Mouse (Mus musculus): ENCODE results near the gene Cbl.
A peak's percentile ranks its signal among the peaks of the same experiment; 100 is the strongest.

Cbl gene

GRCm38 (mm10) chr9:44225993-44226392 lies 7.9 kb downstream of the Cbl start:
- peak; percentile 37 for DNase-seq (ENCODE audit: low read depth, low spot score)
- Histone ChIP-seq H3K27me3 (ENCODE audit: control insufficient read depth, insufficient read depth, low read length, poor library complexity, severe bottlenecking) (no peaks in the 10 kb centered on the region), H3K36me3 (ENCODE audit: control insufficient read depth, insufficient read depth, low read length, poor library complexity, severe bottlenecking) (no peaks in the 10 kb centered on the region)

GRCm38 (mm10) chr9:44213538-44213937 lies 20.3 kb downstream of the Cbl start:
- Histone ChIP-seq H3K36me3 (ENCODE audit: control insufficient read depth, insufficient read depth, low read length, poor library complexity, severe bottlenecking) (peaks cover 2% of the 10 kb centered on the region; the same call in 1 of the 2 replicates), H3K27me3 (ENCODE audit: control insufficient read depth, insufficient read depth, low read length, poor library complexity, severe bottlenecking) (no peaks in the 10 kb centered on the region)
- DNase-seq (ENCODE audit: low read depth, low spot score) = peak; percentile 73

- DNase-seq (ENCODE audit: low read depth, low spot score) = no peak
- peaks cover 2% of the 10 kb centered on the region; the same call in 1 of the 2 replicates for H3K36me3 ChIP-seq (ENCODE audit: control insufficient read depth, insufficient read depth, low read length, poor library complexity, severe bottlenecking)
- no peaks in the 10 kb centered on the region for H3K27me3 ChIP-seq (ENCODE audit: control insufficient read depth, insufficient read depth, low read length, poor library complexity, severe bottlenecking)
These were observed 21.4 kb downstream of the Cbl start for GRCm38 (mm10) chr9:44212406-44212805.

- no peak for DNase-seq (ENCODE audit: low read depth, low spot score)
- Histone ChIP-seq H3K27me3 (ENCODE audit: control insufficient read depth, insufficient read depth, low read length, poor library complexity, severe bottlenecking) (no peaks in the 10 kb centered on the region), H3K36me3 (ENCODE audit: control insufficient read depth, insufficient read depth, low read length, poor library complexity, severe bottlenecking) (peaks cover 2% of the 10 kb centered on the region; the same call in 1 of the 2 replicates)
These were observed 24.4 kb downstream of the Cbl start for GRCm38 (mm10) chr9:44209416-44209815.

- Histone ChIP-seq H3K36me3 (ENCODE audit: control insufficient read depth, insufficient read depth, low read length, poor library complexity, severe bottlenecking) (peaks cover 2% of the 10 kb centered on the region; the same call in 1 of the 2 replicates), H3K27me3 (ENCODE audit: control insufficient read depth, insufficient read depth, low read length, poor library complexity, severe bottlenecking) (no peaks in the 10 kb centered on the region)
- DNase-seq (ENCODE audit: low read depth, low spot score) = no peak
These were observed 26.0 kb downstream of the Cbl start for GRCm38 (mm10) chr9:44207840-44208239.

- Histone ChIP-seq H3K27me3 (ENCODE audit: control insufficient read depth, insufficient read depth, low read length, poor library complexity, severe bottlenecking) (no peaks in the 10 kb centered on the region), H3K36me3 (ENCODE audit: control insufficient read depth, insufficient read depth, low read length, poor library complexity, severe bottlenecking) (0 out of 2 replicates have a peak, but pooled peaks cover 2% of the 10 kb centered on the region)
- DNase-seq (ENCODE audit: low read depth, low spot score) = no peak
These were observed 33.4 kb downstream of the Cbl start for GRCm38 (mm10) chr9:44200458-44200857.

- 0 out of 2 replicates have a peak, but pooled peaks cover 2% of the 10 kb centered on the region for H3K36me3 ChIP-seq (ENCODE audit: control insufficient read depth, insufficient read depth, low read length, poor library complexity, severe bottlenecking)
- no peak for DNase-seq (ENCODE audit: low read depth, low spot score)
- H3K27me3 ChIP-seq (ENCODE audit: control insufficient read depth, insufficient read depth, low read length, poor library complexity, severe bottlenecking) = no peaks in the 10 kb centered on the region
These were observed 34.3 kb downstream of the Cbl start for GRCm38 (mm10) chr9:44199580-44199979.

GRCm38 (mm10) chr9:44199166-44199565 lies 34.7 kb downstream of the Cbl start:
- no peak for DNase-seq (ENCODE audit: low read depth, low spot score)
- H3K27me3 ChIP-seq (ENCODE audit: control insufficient read depth, insufficient read depth, low read length, poor library complexity, severe bottlenecking) = no peaks in the 10 kb centered on the region

GRCm38 (mm10) chr9:44196354-44196753 lies 37.5 kb downstream of the Cbl start:
- no peaks in the 10 kb centered on the region for H3K27me3 ChIP-seq (ENCODE audit: control insufficient read depth, insufficient read depth, low read length, poor library complexity, severe bottlenecking)
- peak; percentile 55 for DNase-seq (ENCODE audit: low read depth, low spot score)
- H3K36me3 ChIP-seq (ENCODE audit: control insufficient read depth, insufficient read depth, low read length, poor library complexity, severe bottlenecking) = 0 out of 2 replicates have a peak, but pooled peaks cover 2% of the 10 kb centered on the region

More at GRCm38 (mm10) chr9:44199166-44199565, 34.7 kb downstream of the Cbl start:
- H3K36me3 ChIP-seq (ENCODE audit: control insufficient read depth, insufficient read depth, low read length, poor library complexity, severe bottlenecking) = 0 out of 2 replicates have a peak, but pooled peaks cover 2% of the 10 kb centered on the region

GRCm38 (mm10) chr9:44194000-44194399 lies 39.8 kb downstream of the Cbl start:
- H3K27me3 ChIP-seq (ENCODE audit: control insufficient read depth, insufficient read depth, low read length, poor library complexity, severe bottlenecking) = no peaks in the 10 kb centered on the region
- DNase-seq (ENCODE audit: low read depth, low spot score) = no peak
- H3K36me3 ChIP-seq (ENCODE audit: control insufficient read depth, insufficient read depth, low read length, poor library complexity, severe bottlenecking) = no peaks in the 10 kb centered on the region

- DNase-seq (ENCODE audit: low read depth, low spot score) = no peak
- H3K27me3 ChIP-seq (ENCODE audit: control insufficient read depth, insufficient read depth, low read length, poor library complexity, severe bottlenecking) = no peaks in the 10 kb centered on the region
These were observed 41.1 kb downstream of the Cbl start for GRCm38 (mm10) chr9:44192794-44193193.

GRCm38 (mm10) chr9:44192312-44192711 lies 41.5 kb downstream of the Cbl start:
- DNase-seq (ENCODE audit: low read depth, low spot score) = no peak
- H3K36me3 ChIP-seq (ENCODE audit: control insufficient read depth, insufficient read depth, low read length, poor library complexity, severe bottlenecking) = no peaks in the 10 kb centered on the region
- H3K27me3 ChIP-seq (ENCODE audit: control insufficient read depth, insufficient read depth, low read length, poor library complexity, severe bottlenecking) = no peaks in the 10 kb centered on the region

More at GRCm38 (mm10) chr9:44192794-44193193, 41.1 kb downstream of the Cbl start:
- H3K36me3 ChIP-seq (ENCODE audit: control insufficient read depth, insufficient read depth, low read length, poor library complexity, severe bottlenecking) = no peaks in the 10 kb centered on the region

- Histone ChIP-seq H3K36me3 (ENCODE audit: control insufficient read depth, insufficient read depth, low read length, poor library complexity, severe bottlenecking) (no peaks in the 10 kb centered on the region), H3K27me3 (ENCODE audit: control insufficient read depth, insufficient read depth, low read length, poor library complexity, severe bottlenecking) (no peaks in the 10 kb centered on the region)
- no peak for DNase-seq (ENCODE audit: low read depth, low spot score)
These were observed 42.7 kb downstream of the Cbl start for GRCm38 (mm10) chr9:44191166-44191565.

GRCm38 (mm10) chr9:44188223-44188622 lies 45.6 kb downstream of the Cbl start:
- Histone ChIP-seq H3K27me3 (ENCODE audit: control insufficient read depth, insufficient read depth, low read length, poor library complexity, severe bottlenecking) (no peaks in the 10 kb centered on the region), H3K36me3 (ENCODE audit: control insufficient read depth, insufficient read depth, low read length, poor library complexity, severe bottlenecking) (no peaks in the 10 kb centered on the region)
- no peak for DNase-seq (ENCODE audit: low read depth, low spot score)

- peak; percentile 67 for DNase-seq (ENCODE audit: low read depth, low spot score)
- H3K36me3 ChIP-seq (ENCODE audit: control insufficient read depth, insufficient read depth, low read length, poor library complexity, severe bottlenecking) = no peaks in the 10 kb centered on the region
- no peaks in the 10 kb centered on the region for H3K27me3 ChIP-seq (ENCODE audit: control insufficient read depth, insufficient read depth, low read length, poor library complexity, severe bottlenecking)
These were observed 51.6 kb downstream of the Cbl start for GRCm38 (mm10) chr9:44182260-44182659.

- no peaks in the 10 kb centered on the region for H3K27me3 ChIP-seq (ENCODE audit: control insufficient read depth, insufficient read depth, low read length, poor library complexity, severe bottlenecking)
- H3K36me3 ChIP-seq (ENCODE audit: control insufficient read depth, insufficient read depth, low read length, poor library complexity, severe bottlenecking) = no peaks in the 10 kb centered on the region
- no peak for DNase-seq (ENCODE audit: low read depth, low spot score)
These were observed 52.3 kb downstream of the Cbl start for GRCm38 (mm10) chr9:44181537-44181936.
